Mouse (Mus musculus): ENCODE results near the gene Gpm6b. TPM values are rescaled to one million over a fixed set of nuclear protein-coding genes. Genes with fewer than 3 reads are reported as not detected.

The Gpm6b gene
- 1.2 to 1.5 TPM (median 1.4 TPM) in 4 replicates for total RNA-seq (2023; ENCODE audit: inconsistent age)

DNA sequence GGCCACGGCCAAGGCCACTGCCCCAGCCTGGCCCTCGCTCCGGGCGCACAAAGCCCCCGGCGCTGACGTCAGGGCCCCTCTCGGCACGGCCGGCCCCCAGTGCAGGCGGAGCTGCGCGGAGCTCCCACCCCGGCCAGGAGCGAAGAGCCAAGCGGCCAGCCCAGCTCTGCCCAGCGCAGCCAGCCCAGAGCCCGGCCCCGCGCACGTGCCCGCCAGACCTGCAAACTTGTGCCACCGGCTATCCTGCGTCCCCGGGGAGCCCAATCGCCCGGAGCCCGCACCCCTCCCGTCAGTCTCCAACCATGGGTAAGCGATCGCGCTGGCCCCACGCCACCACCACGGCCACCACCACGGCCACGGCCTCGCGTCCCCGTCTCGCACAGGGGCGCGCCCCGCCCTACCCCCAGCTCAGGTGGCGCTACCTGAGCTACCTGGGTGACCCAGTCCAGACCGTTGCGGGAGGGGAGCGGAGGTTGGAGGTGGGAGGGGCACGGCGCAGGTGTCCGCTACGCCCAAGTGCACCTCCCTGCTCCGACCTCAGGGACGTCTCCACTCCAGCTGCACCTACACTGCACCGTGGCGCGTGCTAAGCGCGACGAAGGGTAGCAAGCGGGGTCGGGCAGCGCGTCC lies at the start of gene Gpm6b:
TSS of gene Gpm6b (plus strand) at position 81 of the 630 bp plus-strand sequence.

Other genes starting within 250 kb of the Gpm6b start
- gene Gemin8, start 68.5 kb upstream of the Gpm6b start, total RNA-seq (2023; ENCODE audit: inconsistent age): 3.0 to 6.3 TPM (median 4.4 TPM) in 4 replicates
- 4.6 to 9.2 TPM (median 6.3 TPM) in 4 replicates for gene Trappc2, start 201.7 kb downstream of the Gpm6b start, total RNA-seq (2023; ENCODE audit: inconsistent age)
- 15.4 to 17.8 TPM (median 16.9 TPM) in 4 replicates for gene Ofd1, start 201.8 kb downstream of the Gpm6b start, total RNA-seq (2023; ENCODE audit: inconsistent age)
- 16.5 to 19.0 TPM (median 17.8 TPM) in 4 replicates for gene Rab9, start 241.0 kb downstream of the Gpm6b start, total RNA-seq (2023; ENCODE audit: inconsistent age)